Mouse (Mus musculus): ENCODE data around the gene Cd5l. TPM values are rescaled to one million over a fixed set of nuclear protein-coding genes. Genes with fewer than 3 reads are reported as not detected.

Gene Cd5l
- 0.40 and 0.75 TPM in 2 replicates for polyA plus RNA-seq (2012; rRNA removed)

GRCm38 (mm10) chr3:87357581-87357980 lies at the start of gene Cd5l:
Gene Cd5l (plus strand): TSS chr3:87357881.

DNA sequence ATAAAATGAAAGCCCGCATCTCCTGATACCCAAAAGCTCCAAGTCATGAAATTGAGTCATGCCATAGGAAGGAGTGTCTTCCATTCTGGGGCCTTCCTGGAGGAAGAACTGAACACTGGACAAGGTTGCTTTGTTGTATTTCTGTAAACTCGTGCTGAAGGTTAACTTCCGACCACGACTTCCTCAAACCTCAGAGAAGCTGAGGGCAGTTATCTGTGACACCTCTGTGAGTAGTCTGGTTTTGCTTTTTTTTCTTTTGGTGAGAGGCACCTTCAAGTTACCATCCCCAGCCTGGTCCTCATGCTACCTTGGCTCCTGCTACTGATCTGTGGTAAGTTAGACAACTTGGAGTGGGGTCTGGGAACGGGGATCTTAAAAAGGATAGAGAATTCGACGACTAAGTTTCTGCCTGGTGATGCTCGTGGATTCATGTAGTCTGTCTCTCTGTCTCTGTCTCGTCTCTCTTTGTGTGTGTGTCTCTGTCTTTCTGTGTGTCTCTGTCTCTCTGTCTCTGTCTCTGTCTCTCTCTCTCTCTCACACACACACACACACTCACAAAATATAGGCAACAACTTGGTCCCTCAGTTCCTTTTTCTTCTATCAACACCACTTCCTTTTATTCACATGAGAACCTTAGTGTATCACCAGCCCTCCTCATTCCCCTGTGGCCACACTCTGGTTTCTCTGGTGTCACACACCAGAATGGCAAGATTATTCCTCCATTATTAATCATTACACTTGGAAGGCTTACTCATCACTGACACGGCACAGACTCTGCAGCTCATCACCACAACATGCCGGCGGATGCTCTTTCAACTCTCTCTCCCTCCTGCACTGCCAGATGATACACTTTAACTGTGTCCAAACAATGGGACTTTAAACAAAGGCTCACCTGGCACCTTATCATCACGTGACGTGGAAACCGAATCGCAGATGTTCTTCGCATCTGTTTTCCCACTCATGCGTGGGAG lies 18.8 kb downstream of the Cd5l start, which contains the start of gene Fcrl1:
Gene Fcrl1, plus strand, starts transcription at position 193 of the 971 bp plus-strand sequence.

Other genes starting within 250 kb of the Cd5l start
- gene Kirrel, start 183.1 kb upstream of the Cd5l start, polyA plus RNA-seq (2012; rRNA removed) = 16.3 and 18.6 TPM in 2 replicates
- 10.1 and 10.4 TPM in 2 replicates for gene Fcrls, start 94.1 kb upstream of the Cd5l start, polyA plus RNA-seq (2012; rRNA removed)
- gene Fcrl1, start 18.5 kb downstream of the Cd5l start, polyA plus RNA-seq (2012; rRNA removed) = 0.28 and 0.31 TPM in 2 replicates
- 0.07 TPM in 1 of 2 replicates, not detected in the other for gene Fcrl5, start 77.9 kb downstream of the Cd5l start, polyA plus RNA-seq (2012; rRNA removed)
- 9.6 and 11.5 TPM in 2 replicates for gene Etv3, start 167.5 kb downstream of the Cd5l start, polyA plus RNA-seq (2012; rRNA removed)